Mouse (Mus musculus) retina, adult 2 months (tissue): ENCODE measurements around the gene Fkbp5.

Source experiments
- DNase-seq: peaks from one replicate; pipeline ENCODE4 v3.0.0-alpha.2; 2012; ENCODE audit warnings: low read depth, low spot score

Fkbp5 gene

GRCm38 (mm10) chr17:28504182-28504581, 13.1 kb downstream of the Fkbp5 start:
- DNase-seq, result no peak

DNA sequence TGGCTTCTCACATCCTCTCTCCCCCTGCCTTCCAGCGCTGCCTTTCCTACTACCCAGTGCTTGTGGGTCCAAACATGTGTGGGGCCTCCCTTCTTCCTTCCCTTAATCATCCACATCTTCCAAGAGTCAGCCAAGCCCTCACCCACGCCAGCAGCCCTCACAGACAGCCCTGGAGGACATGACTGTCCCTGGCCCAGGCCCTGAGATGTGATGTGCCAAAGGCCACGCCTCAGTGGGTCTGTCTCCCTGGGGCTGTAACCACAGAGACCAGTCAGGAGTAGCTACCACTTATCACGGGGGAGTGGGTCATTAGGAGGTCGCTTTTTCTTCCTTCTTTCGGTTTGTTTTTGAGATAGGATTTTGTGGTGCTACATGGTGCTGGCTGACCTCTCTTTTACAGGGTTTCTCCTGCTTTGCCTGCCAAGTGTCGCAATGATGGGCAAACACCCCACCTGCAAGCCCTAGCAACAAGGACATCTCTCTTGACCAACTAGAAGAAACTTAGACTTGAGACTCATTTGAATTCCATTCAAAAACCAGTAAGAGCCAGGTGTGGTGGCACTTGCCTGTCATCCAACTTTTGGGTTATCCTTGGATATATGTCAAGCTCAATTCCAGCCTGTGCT, 15.0 kb downstream of the Fkbp5 start:
- no peak for DNase-seq

- no peak for DNase-seq
These were observed 16.9 kb downstream of the Fkbp5 start for GRCm38 (mm10) chr17:28500465-28500864.

GRCm38 (mm10) chr17:28499190-28499589, 18.1 kb downstream of the Fkbp5 start:
- DNase-seq, result no peak

GRCm38 (mm10) chr17:28495832-28496231, 21.5 kb downstream of the Fkbp5 start:
- DNase-seq, result no peak

DNA sequence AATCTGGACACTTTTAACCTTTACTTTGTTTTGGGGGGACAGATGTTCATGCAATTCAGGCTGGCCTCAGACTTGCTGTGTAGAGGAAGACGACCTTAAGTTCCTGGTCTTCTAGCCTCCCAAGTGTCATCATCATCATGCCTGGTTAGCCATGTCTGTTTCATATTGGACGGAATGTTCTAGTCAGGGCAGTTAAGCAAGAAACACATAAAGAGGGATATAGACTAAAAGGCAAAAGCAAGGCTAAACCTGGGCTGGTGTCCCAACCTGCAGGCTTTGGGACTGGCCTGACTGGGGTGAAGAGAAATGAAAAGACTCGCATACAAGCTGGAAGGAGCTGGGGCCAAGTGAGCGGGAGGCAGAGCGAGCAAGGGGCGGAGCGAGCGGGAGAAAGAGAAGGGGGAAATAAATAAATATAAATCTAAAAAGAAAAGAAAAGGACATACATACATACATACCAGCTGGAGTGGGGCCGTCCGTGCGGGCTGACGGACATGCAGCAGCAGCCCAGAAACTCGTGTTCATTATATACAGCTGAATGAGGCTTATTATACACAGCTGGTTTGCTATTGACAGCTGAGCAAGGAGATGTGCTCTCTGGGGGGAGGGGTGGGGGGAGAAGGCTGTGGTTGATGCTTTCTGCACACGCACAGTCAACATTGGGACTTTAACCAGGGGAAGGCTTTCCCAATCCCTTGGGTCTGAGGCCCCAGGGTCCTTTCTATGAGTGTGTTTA, 26.1 kb downstream of the Fkbp5 start:
- no peak for DNase-seq

DNA sequence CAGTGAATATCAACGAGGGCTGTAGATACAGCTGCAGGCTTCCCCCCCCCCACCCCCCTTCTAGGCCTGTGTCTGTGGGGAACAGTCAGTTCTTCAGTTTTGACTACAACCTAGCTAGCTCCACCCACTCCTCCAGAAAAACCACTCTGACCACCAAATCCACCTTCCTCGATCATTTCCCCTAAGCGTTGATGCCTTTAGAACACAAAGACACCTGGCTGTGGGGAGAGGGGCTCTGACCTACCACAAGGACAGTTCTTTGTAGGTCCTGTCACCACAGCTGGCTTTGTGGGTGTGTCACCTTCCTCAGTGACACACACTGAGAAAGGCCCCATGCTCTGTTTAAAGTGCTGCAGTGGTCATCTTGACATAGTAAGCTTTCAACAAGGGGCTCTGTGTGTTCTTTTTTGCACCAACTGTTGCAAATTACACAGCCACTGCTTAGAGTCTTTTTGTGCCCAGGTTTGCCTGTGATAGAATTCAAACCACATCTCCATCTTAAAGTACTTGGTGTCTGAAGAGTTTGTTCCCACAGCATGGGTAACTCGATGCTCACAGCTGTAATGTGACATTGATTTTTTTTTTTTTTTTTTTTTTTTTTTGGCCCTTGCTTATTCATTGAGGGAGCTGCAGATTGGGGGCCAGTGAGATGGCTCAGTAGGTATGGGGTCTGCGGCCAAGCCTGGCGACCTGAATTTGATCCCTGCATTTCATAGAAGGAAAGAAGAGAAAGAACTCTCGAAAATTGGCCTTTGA, 28.9 kb downstream of the Fkbp5 start:
- no peak for DNase-seq

GRCm38 (mm10) chr17:28487584-28488257, 29.6 kb downstream of the Fkbp5 start:
- no peak for DNase-seq

DNA sequence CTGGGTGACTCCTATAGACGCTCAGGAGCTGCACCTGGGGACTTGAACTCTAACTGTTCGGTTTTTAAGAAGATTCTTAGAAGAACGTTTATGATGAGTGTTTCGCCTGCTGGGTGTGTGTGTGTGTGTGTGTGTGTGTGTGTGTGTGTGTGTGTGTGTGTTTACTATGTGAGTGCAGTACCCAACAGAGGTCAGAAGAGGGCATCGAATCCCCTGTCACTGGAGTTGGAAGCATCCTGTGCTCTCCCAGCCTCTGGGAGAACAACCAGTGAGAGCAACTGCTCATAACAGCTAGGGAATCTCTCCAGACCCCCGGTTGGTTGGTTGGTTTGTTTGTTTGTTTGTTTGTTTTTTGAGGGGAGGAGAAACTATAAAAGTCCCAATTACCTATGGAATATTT, 30.6 kb downstream of the Fkbp5 start:
- DNase-seq, result no peak

- DNase-seq, result peak; percentile 92
These were observed 31.3 kb downstream of the Fkbp5 start for GRCm38 (mm10) chr17:28485977-28486400.

DNA sequence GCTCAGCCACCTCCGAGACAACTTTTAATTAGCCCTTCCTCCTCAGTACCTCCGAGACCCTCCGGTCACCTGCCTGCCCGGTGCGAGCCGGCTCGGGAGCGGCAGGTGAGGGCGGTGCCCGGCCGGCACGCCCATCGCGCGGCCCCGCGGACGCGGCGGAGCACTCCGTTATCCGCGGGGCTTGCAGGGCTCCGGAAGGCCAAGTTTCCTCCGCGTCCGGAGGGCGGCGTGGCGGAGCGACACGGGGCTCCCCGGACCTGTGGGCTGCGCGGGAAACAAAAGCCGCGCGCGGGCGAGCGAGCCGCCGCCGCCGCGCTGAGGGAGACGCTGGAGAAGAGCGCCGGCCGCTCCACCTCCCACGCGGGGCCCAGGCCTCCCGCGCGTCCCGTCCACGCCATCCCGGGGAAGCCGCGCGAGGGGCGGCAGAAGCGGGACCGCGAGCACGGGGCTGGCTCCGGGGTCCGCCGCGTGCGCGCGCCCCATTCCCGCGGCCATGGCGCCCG, 31.8 kb downstream of the Fkbp5 start:
- peak; percentile 18 for DNase-seq

DNA sequence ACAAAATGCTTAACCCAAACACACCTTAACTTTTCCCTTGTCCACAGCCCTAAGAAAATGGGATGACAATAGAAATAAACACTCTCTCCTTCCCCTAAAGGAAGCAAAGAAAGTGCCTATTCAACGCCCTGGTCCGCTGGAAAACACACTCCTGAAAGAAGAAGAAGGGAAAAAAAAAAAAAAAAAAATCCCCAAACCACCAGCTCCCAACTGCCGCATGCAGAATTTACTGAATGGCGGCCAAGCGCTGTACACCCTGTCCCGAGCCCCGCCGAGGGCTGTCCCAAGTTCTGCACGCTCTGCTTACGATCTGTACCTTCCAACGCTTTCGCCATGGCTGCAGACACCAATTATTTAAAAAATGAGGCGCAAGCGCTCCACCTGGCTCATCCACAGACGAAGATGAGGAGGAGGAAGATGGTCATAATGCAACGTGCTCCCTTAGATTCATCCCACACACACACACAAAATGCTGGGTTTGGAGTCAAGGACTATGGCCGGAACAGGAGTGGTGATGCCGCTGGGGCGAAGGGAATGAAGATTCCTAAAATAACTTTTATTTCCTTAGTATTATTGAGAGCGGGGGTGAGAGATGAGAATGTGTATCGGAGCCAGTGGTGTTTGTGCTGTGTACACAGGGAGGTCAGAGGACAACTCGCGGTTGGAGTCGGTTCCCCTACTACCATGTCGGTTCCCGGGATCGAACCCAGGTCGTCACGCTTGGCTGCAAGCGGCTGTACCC, 32.5 kb downstream of the Fkbp5 start:
- no peak for DNase-seq

GRCm38 (mm10) chr17:28477421-28477820, 39.9 kb downstream of the Fkbp5 start:
- no peak for DNase-seq

DNA sequence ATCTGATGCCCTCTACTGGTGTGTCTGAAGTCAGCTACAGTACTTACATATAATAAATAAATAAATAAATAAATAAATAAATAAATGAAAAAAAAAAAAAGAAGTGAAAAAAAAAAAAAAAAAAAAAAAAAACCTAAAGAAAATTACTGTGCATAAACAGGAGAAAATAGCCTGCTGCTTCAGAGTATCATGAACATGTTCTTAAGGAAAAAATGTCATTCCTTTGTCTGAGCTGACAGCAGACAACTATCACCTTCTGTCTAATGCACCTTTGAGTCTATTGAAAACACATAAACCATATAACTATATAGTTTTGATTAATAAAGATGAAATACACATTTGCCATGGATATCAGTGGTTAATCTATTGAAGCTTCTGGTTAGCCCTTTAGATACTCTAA, 40.9 kb downstream of the Fkbp5 start:
- DNase-seq, result no peak

GRCm38 (mm10) chr17:28475593-28476325, 41.6 kb downstream of the Fkbp5 start:
- no peak for DNase-seq

GRCm38 (mm10) chr17:28472696-28473095, 44.6 kb downstream of the Fkbp5 start:
- no peak for DNase-seq

DNA sequence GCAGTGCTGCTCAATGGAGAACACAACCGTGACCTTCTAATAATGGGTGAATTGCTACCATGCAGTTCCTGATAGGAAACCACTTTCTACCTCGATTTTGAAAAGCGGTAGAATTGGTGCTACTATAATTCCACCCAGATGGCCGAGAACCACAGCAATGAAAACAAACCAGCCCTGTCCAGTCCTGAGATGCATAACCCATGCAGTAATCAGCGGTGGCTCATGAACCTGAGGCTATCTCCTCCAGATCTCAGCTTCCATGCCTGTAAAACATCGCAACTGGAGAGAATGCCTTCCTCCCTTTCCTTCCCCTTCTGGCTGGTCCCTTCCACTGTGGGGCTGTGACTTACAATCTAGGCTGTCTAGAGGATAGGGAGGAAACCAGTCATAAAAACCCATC, 46.5 kb downstream of the Fkbp5 start:
- no peak for DNase-seq

DNA sequence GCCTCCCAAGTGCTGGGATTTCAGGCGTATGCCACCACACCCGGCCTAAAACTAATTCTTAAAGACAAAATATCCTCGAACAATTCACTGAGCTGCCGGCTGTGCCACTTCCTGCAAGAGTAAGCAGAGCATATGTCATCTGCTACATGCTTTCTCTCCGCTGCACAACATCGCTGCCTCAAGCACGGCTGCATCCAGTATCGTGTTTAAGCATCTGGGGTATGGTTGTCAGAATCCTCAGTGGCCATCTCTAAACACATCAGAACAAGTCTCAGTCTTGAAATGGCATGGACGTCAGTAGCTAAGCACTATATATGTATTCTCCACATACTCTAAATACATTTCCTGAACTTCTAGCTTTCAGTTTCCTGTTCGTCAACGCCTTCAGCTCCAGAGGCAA, 49.6 kb downstream of the Fkbp5 start:
- no peak for DNase-seq

DNA sequence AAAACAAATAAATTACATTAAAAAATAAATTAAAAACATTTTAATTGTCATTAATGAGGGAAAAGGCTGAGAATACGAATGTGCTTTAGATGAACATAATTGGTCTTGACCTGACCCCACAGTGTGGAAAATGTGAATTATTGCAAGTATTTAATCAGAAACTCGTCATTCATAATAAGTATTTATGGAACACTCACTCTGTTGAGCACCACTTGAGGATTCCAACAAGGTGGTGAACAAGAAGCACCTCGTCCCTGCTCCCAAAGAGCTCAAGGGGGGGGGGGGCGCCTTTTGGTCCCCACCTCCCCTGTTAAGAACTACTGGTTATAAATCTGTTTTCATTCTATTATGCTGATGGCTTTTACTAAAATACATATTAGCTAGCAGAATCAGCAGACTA, 51.4 kb downstream of the Fkbp5 start:
- no peak for DNase-seq

GRCm38 (mm10) chr17:28463701-28464443, 53.5 kb downstream of the Fkbp5 start:
- DNase-seq, result no peak
